Mouse (Mus musculus): ENCODE results near the gene Cep112.

Gene Cep112

GRCm38 (mm10) chr11:108593207-108593958 lies 168.4 kb downstream of the Cep112 start:
- no peak for DNase-seq (ENCODE audit: extremely low read depth, insufficient read length, low spot score)

GRCm38 (mm10) chr11:108593959-108594579 lies 169.1 kb downstream of the Cep112 start:
- no peak for DNase-seq (ENCODE audit: extremely low read depth, insufficient read length, low spot score)

GRCm38 (mm10) chr11:108605301-108605700 lies 180.3 kb downstream of the Cep112 start:
- DNase-seq (ENCODE audit: extremely low read depth, insufficient read length, low spot score), result no peak

GRCm38 (mm10) chr11:108606036-108606435 lies 181.0 kb downstream of the Cep112 start:
- DNase-seq (ENCODE audit: extremely low read depth, insufficient read length, low spot score), result no peak

GRCm38 (mm10) chr11:108606836-108607235 lies 181.8 kb downstream of the Cep112 start:
- no peak for DNase-seq (ENCODE audit: extremely low read depth, insufficient read length, low spot score)

GRCm38 (mm10) chr11:108620628-108621433 lies 195.8 kb downstream of the Cep112 start:
- DNase-seq (ENCODE audit: extremely low read depth, insufficient read length, low spot score), result no peak

GRCm38 (mm10) chr11:108621434-108621901 lies 196.5 kb downstream of the Cep112 start:
- DNase-seq (ENCODE audit: extremely low read depth, insufficient read length, low spot score), result no peak

GRCm38 (mm10) chr11:108625546-108626232 lies 200.7 kb downstream of the Cep112 start:
- peak; percentile 4 for DNase-seq (ENCODE audit: extremely low read depth, insufficient read length, low spot score)

GRCm38 (mm10) chr11:108637780-108638179 lies 212.8 kb downstream of the Cep112 start:
- DNase-seq (ENCODE audit: extremely low read depth, insufficient read length, low spot score), result no peak

- no peak for DNase-seq (ENCODE audit: extremely low read depth, insufficient read length, low spot score)
Observed at GRCm38 (mm10) chr11:108655574-108655973, 230.6 kb downstream of the Cep112 start.

GRCm38 (mm10) chr11:108682014-108682413 lies 257.0 kb downstream of the Cep112 start:
- DNase-seq (ENCODE audit: extremely low read depth, insufficient read length, low spot score), result no peak

- DNase-seq (ENCODE audit: extremely low read depth, insufficient read length, low spot score), result no peak
Observed at GRCm38 (mm10) chr11:108696563-108696962, 271.6 kb downstream of the Cep112 start.

- DNase-seq (ENCODE audit: extremely low read depth, insufficient read length, low spot score), result peak; percentile 85
Observed at GRCm38 (mm10) chr11:108752301-108752700, 327.3 kb downstream of the Cep112 start.

GRCm38 (mm10) chr11:108752765-108753164 lies 327.8 kb downstream of the Cep112 start:
- DNase-seq (ENCODE audit: extremely low read depth, insufficient read length, low spot score), result no peak

- no peak for DNase-seq (ENCODE audit: extremely low read depth, insufficient read length, low spot score)
Observed at GRCm38 (mm10) chr11:108753361-108754240, 328.6 kb downstream of the Cep112 start.

- DNase-seq (ENCODE audit: extremely low read depth, insufficient read length, low spot score), result peak; percentile 23
Observed at GRCm38 (mm10) chr11:108757211-108757610, 332.2 kb downstream of the Cep112 start.

- peak; percentile 47 for DNase-seq (ENCODE audit: extremely low read depth, insufficient read length, low spot score)
Observed at GRCm38 (mm10) chr11:108757626-108758430, 332.8 kb downstream of the Cep112 start.

- no peak for DNase-seq (ENCODE audit: extremely low read depth, insufficient read length, low spot score)
Observed at GRCm38 (mm10) chr11:108770064-108770463, 345.1 kb downstream of the Cep112 start.
